In the genomic region with DNA sequence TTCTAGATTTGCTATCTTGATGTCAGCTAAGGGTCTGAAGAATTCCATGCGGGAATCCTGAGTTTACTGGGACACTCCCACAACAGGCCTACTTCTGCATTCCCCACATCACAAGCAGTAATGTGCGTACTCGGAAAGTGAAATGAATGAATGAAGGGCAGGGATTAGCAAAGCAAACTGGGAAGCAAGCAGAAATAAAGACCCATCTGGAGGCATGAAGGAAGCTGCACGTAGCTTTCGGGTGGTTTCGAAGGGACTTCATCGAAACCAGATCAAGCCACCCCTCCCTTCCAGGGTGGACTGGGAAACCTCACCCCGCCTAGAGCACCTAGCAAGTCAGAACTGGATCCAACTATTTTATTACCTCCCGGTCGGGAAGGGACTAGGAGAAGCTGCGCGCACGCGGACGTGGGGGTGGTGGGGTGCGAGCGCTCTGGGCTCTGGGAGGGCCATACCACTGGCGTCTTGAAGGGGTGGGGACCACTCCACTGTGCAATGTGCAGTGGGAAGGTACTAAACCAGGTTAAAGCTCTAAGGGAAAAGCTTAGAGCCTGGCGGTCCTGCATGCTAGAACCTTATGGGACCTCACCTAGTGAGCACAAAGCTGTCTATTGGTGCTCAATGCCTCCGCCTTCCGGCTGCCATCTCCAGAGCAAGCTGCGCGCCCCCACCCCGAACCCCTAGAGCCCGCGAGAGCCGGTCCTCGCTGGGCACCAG, we compare ENCODE assay signal across 8 mouse cellular contexts. TPM values are rescaled to one million over a fixed set of nuclear protein-coding genes. Genes with fewer than 3 reads are reported as not detected.
DNase-seq lines count a peak whose midpoint lies in the region; ATAC-seq and TF ChIP-seq lines count a peak whose summit lies in the region.

No protein-coding gene starts in this region.

- H3K27ac ChIP-seq in forebrain, postnatal 0 days (ENCODE audit: low read depth, low read length) = no peak overlapping the region
- peak overlapping the region; percentile 62 for H3K27ac ChIP-seq in limb, embryonic 12.5 days

- peak overlapping the region; percentile 26 for H3K4me3 ChIP-seq in forebrain, postnatal 0 days (ENCODE audit: low read depth, low read length)
- H3K4me3 ChIP-seq in limb, embryonic 12.5 days (replicated peaks) = peak overlapping the region; percentile 26

- 41% methylated on average over 28 of the region's 28 CpGs for WGBS in forebrain, postnatal 0 days
- WGBS in limb, embryonic 12.5 days = 28% methylated on average over 28 of the region's 28 CpGs

- H3K4me2 ChIP-seq in forebrain, postnatal 0 days (ENCODE audit: low read depth) = peak overlapping the region; percentile 41
- peak overlapping the region; percentile 50 for H3K4me2 ChIP-seq in limb, embryonic 12.5 days

- H3K4me1 ChIP-seq in forebrain, postnatal 0 days (ENCODE audit: insufficient read depth) = no peaks in the 10 kb centered on the region
- H3K4me1 ChIP-seq in limb, embryonic 12.5 days (replicated peaks) = 0 out of 2 replicates have a peak, but pooled peaks cover 14% of the 10 kb centered on the region

- H3K27me3 ChIP-seq in forebrain, postnatal 0 days (ENCODE audit: insufficient read depth, low read length) = no peaks in the 10 kb centered on the region
- H3K27me3 ChIP-seq in limb, embryonic 12.5 days = no peaks in the 10 kb centered on the region

- peak; percentile 57 for ATAC-seq in forebrain, postnatal 0 days
- ATAC-seq in limb, embryonic 12.5 days (ENCODE audit: insufficient number of reproducible peaks, insufficient read depth, low FRiP score, low TSS enrichment, low read depth) = 0 out of 2 replicates have a peak, but pooled peaks have one; percentile 18

- intact Hi-C loops in left cerebral cortex, postnatal 14 days (cut with DNase I) = no loop called here

- DNase-seq in left cerebral cortex, postnatal 14 days (ENCODE audit: low spot score in 2 of 2) = peak; percentile 21 to 44
- no peak for DNase-seq in left cerebral cortex, adult 8-10 months (ENCODE audit: low spot score in 2 of 2)
- DNase-seq in ZHBTc4 (ENCODE audit: low read depth, low spot score) = peak; percentile 88
- peak; percentile 44 for DNase-seq in forebrain, postnatal 0 days
- peak; percentile 51 for DNase-seq in naive thymus-derived CD4-positive, alpha-beta T cell, adult 2 months (ENCODE audit: low read depth)
- no peak for DNase-seq in layer of hippocampus, adult 9-11 months
- DNase-seq in right cerebral cortex, postnatal 14 days = no peak

- no peaks in the 10 kb centered on the region for H3K9me3 ChIP-seq in forebrain, postnatal 0 days (ENCODE audit: low read length)
- 0 out of 2 replicates have a peak, but pooled peaks cover 4% of the 10 kb centered on the region for H3K9me3 ChIP-seq in limb, embryonic 12.5 days

- H3K9ac ChIP-seq in forebrain, postnatal 0 days = peak overlapping the region; percentile 14; the same call in 1 of the 2 replicates
- no peak overlapping the region for H3K9ac ChIP-seq in limb, embryonic 12.5 days (replicated peaks)

- no peaks in the 10 kb centered on the region for H3K36me3 ChIP-seq in forebrain, postnatal 0 days (ENCODE audit: insufficient read depth)
- H3K36me3 ChIP-seq in limb, embryonic 12.5 days = no peaks in the 10 kb centered on the region

- no peak for TF ChIP-seq CTCF in forebrain, postnatal 0 days (IDR thresholded peaks at IDR 0.05; ENCODE audit: low read depth)

RNA-seq across cellular contexts. Expression of gene Plp2, which starts 3.3 kb away (rescaled TPM):
- 10 to 100 TPM in 1 of 2 experiments, 1 to 10 TPM in 1; 9.1 to 12.4 TPM for total RNA-seq in left cerebral cortex, postnatal 14 days (2021)
- 10 to 100 TPM in 2 of 4 experiments, 1 to 10 TPM in 2; 6.3 to 11.0 (median 10.2) TPM for total RNA-seq in left cerebral cortex, adult 8-10 months (2022)
- total RNA-seq in forebrain, postnatal 0 days (2014; rRNA removed) = 15.7 and 24.3 TPM in 2 replicates
- polyA plus RNA-seq in forebrain, postnatal 0 days (2015; fragmentation: Nextera tagmentation; extraction: Ambion mirVana) = 37.3 and 38.3 TPM in 2 replicates
- polyA plus RNA-seq in limb, embryonic 12.5 days (2016; fragmentation: Nextera tagmentation; extraction: Ambion mirVana) = 68.9 and 76.6 TPM in 2 replicates

RNA-seq across cellular contexts. Expression of gene Magix, which starts 6.6 kb away (rescaled TPM):
- total RNA-seq in left cerebral cortex, postnatal 14 days (2021) = under 1 TPM; 0.11 to 0.15 TPM
- total RNA-seq in left cerebral cortex, adult 8-10 months (2022) = under 1 TPM in 3 of 4 experiments, not detected in 1; 0.26 to 0.46 (median 0.26) TPM
- 0.15 TPM in 1 of 2 replicates, not detected in the other for total RNA-seq in forebrain, postnatal 0 days (2014; rRNA removed)
- polyA plus RNA-seq in forebrain, postnatal 0 days (2015; fragmentation: Nextera tagmentation; extraction: Ambion mirVana) = 0.21 and 0.22 TPM in 2 replicates
- polyA plus RNA-seq in limb, embryonic 12.5 days (2016; fragmentation: Nextera tagmentation; extraction: Ambion mirVana) = 0.31 TPM in 1 of 2 replicates, not detected in the other

RNA-seq across cellular contexts. Expression of gene Prickle3, which starts 17.4 kb away (rescaled TPM):
- total RNA-seq in left cerebral cortex, postnatal 14 days (2021) = 1 to 10 TPM; 1.3 to 1.8 TPM
- 1 to 10 TPM; 1.7 to 2.9 (median 2.6) TPM for total RNA-seq in left cerebral cortex, adult 8-10 months (2022)
- 1.2 TPM in 2 replicates for total RNA-seq in forebrain, postnatal 0 days (2014; rRNA removed)
- 1.0 and 1.5 TPM in 2 replicates for polyA plus RNA-seq in forebrain, postnatal 0 days (2015; fragmentation: Nextera tagmentation; extraction: Ambion mirVana)
- 7.2 and 7.4 TPM in 2 replicates for polyA plus RNA-seq in limb, embryonic 12.5 days (2016; fragmentation: Nextera tagmentation; extraction: Ambion mirVana)

RNA-seq across cellular contexts. Expression of gene Gpkow, which starts 22.5 kb away (rescaled TPM):
- 10 to 100 TPM; 33.7 to 34.6 TPM for total RNA-seq in left cerebral cortex, postnatal 14 days (2021)
- total RNA-seq in left cerebral cortex, adult 8-10 months (2022) = 10 to 100 TPM; 32.9 to 36.4 (median 33.5) TPM
- total RNA-seq in forebrain, postnatal 0 days (2014; rRNA removed) = 15.9 and 21.0 TPM in 2 replicates
- 36.4 and 41.2 TPM in 2 replicates for polyA plus RNA-seq in forebrain, postnatal 0 days (2015; fragmentation: Nextera tagmentation; extraction: Ambion mirVana)
- polyA plus RNA-seq in limb, embryonic 12.5 days (2016; fragmentation: Nextera tagmentation; extraction: Ambion mirVana) = 42.9 and 43.2 TPM in 2 replicates

RNA-seq across cellular contexts. Expression of gene Syp, which starts 36.2 kb away (rescaled TPM):
- total RNA-seq in left cerebral cortex, postnatal 14 days (2021) = 1,000 to 10,000 TPM; 2,344 to 2,346 TPM
- 1,000 to 10,000 TPM; 1,778 to 2,065 (median 1,954) TPM for total RNA-seq in left cerebral cortex, adult 8-10 months (2022)
- 321 and 330 TPM in 2 replicates for total RNA-seq in forebrain, postnatal 0 days (2014; rRNA removed)
- 190 and 242 TPM in 2 replicates for polyA plus RNA-seq in forebrain, postnatal 0 days (2015; fragmentation: Nextera tagmentation; extraction: Ambion mirVana)
- polyA plus RNA-seq in limb, embryonic 12.5 days (2016; fragmentation: Nextera tagmentation; extraction: Ambion mirVana) = 0.83 and 1.1 TPM in 2 replicates

Comparison
In these comparisons a context has a peak if more than half of its experiments do, and no peak if none do; other contexts are left out.
1. DNase-seq: peak in left cerebral cortex, postnatal 14 days (2 of 2), ZHBTc4 (single experiment), forebrain, postnatal 0 days (single experiment) and naive thymus-derived CD4-positive, alpha-beta T cell, adult 2 months (single experiment); none in left cerebral cortex, adult 8-10 months (0 of 2), layer of hippocampus, adult 9-11 months (single experiment) and right cerebral cortex, postnatal 14 days (single experiment).